ENCODE assay signal across 8 mouse cellular contexts in the genomic region with DNA sequence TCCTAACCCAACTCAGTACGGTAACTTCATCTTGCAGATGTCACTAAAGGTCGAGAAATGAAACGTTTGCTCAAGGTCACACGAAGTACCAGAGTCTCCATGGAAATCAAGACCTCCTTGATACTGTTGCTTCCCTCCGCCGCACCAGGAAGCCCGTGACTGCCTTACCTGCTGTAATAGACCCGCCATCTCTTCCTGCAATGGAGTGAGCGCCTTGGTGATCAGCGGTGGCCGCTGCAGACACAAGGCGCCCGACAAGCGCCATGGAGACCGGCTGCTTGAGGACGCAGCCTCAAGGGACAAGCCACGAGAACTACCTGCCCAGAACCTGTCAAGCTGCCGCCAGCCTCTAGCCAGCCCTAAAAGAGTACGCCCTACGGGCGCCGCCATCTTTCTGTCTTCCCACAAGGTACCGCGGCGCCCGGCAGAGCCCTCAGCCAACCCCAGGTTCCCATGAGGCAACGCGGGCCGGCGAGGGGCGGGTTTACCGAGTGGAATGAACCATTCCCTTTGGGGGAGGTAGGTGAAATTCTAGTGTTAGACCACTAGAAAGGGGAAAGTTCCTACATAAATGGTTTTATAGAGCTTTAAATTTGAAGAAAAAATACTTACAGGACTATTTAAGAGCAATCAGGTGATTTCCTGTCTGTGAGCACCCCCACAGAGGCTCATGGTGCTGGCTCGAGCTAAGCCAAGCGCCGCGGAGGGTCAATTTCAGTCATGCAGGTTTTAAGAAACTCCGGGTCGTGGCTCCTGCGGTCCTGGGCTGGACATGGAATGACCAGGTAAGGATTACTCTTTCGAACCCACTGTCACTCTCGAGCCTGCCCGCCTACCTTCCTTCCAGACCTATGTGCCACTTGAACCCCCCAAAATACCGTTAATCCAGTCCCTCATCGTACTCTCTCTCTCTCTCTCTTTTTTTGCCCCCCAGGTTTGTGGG. TPM values are rescaled to one million over a fixed set of nuclear protein-coding genes. Genes with fewer than 3 reads are reported as not detected.
DNase-seq lines count a peak whose midpoint lies in the region; ATAC-seq lines count a peak whose summit lies in the region.

Gene Mrps11, plus strand, starts transcription at position 481 of the 943 bp plus-strand sequence.
Gene Mrpl46, minus strand, starts transcription at position 893 of the 943 bp plus-strand sequence.

- ATAC-seq in inflammation-experienced regulatory T-cells, adult 6 months: peak; percentile 99
- peak; percentile 97 for ATAC-seq in megakaryocyte-erythroid progenitor cell, adult 5-6 weeks (replicated peaks; ENCODE audit: low FRiP score, low TSS enrichment, poor library complexity, severe bottlenecking)

- intact Hi-C loops in gastrocnemius, postnatal 14 days (cut with DNase I; ENCODE audit: low total_unique reads): no loop called here
- intact Hi-C loops in left cerebral cortex, postnatal 10 days (cut with DNase I): no loop called here

- peak; percentile 82 for DNase-seq in adipocyte (ENCODE audit: low spot score)
- peak; percentile 91 for DNase-seq in embryo, embryonic 10 days (ENCODE audit: low spot score)
- DNase-seq in gastrocnemius, postnatal 14 days: peak; percentile 88
- DNase-seq in left cerebral cortex, postnatal 10 days (ENCODE audit: extremely low spot score in 1 of 2, low spot score in 2 of 2): peak; percentile 76 to 92
- DNase-seq in right cerebral cortex, postnatal 25 days: peak; percentile 89
- peak; percentile 78 to 90 for DNase-seq in urinary bladder, postnatal 4 days (ENCODE audit: low spot score in 2 of 2)

RNA-seq across cellular contexts. Expression of gene Mrps11, which starts in this region (rescaled TPM):
- 10 to 100 TPM; 25.7 to 26.9 TPM for total RNA-seq in gastrocnemius, postnatal 14 days (2021)
- 10 to 100 TPM; 54.8 to 58.3 (median 57.1) TPM for polyA plus RNA-seq in inflammation-experienced regulatory T-cells, adult 6 months (2017; shearing (Covaris generic))
- total RNA-seq in left cerebral cortex, postnatal 10 days (2021): 10 to 100 TPM; 34.4 to 39.6 TPM
- total RNA-seq in megakaryocyte-erythroid progenitor cell, adult 5-6 weeks (2014; fragmentation: Nextera tagmentation): 73.4 and 96.7 TPM in 2 replicates
- 52.0 and 55.7 TPM in 2 replicates for total RNA-seq in megakaryocyte-erythroid progenitor cell, adult 5-6 weeks (2017)

RNA-seq across cellular contexts. Expression of gene Mrpl46, which starts in this region (rescaled TPM):
- total RNA-seq in gastrocnemius, postnatal 14 days (2021): 10 to 100 TPM; 30.2 to 36.2 TPM
- 10 to 100 TPM; 71.8 to 77.0 (median 73.2) TPM for polyA plus RNA-seq in inflammation-experienced regulatory T-cells, adult 6 months (2017; shearing (Covaris generic))
- 10 to 100 TPM; 26.4 to 29.5 TPM for total RNA-seq in left cerebral cortex, postnatal 10 days (2021)
- 36.4 and 45.4 TPM in 2 replicates for total RNA-seq in megakaryocyte-erythroid progenitor cell, adult 5-6 weeks (2014; fragmentation: Nextera tagmentation)
- total RNA-seq in megakaryocyte-erythroid progenitor cell, adult 5-6 weeks (2017): 54.5 and 64.5 TPM in 2 replicates

Comparison
In these comparisons a context has a peak if more than half of its experiments do, and no peak if none do; other contexts are left out.
1. Peak in every context shown above with its lines: DNase-seq and ATAC-seq.